In genomic region chr7:18746189-18746860, GRCm38 (mm10) we compare ENCODE assay signal across 9 mouse cellular contexts. TPM values are rescaled to one million over a fixed set of nuclear protein-coding genes. Genes with fewer than 3 reads are reported as not detected.
DNase-seq lines count a peak whose midpoint lies in the region; ATAC-seq lines count a peak whose summit lies in the region.
"Had no signal": no experiment of that assay in that cellular context is flagged by ENCODE, and none has a peak within 500 bp of the region (broad histone marks: within the 10 kb centered on the region; RNA-seq: fewer than 3 reads in every experiment).

No protein-coding gene starts in this region.

- peak overlapping the region; percentile 65; the same call in 1 of the 2 replicates for H3K9ac ChIP-seq in heart, embryonic 11.5 days (ENCODE audit: low read depth, low read length)
- peak overlapping the region; percentile 7; the same call in 1 of the 2 replicates for H3K9ac ChIP-seq in midbrain, embryonic 15.5 days

- H3K4me3 ChIP-seq in heart, embryonic 11.5 days (ENCODE audit: low read depth, low read length): peak overlapping the region; percentile 35
- H3K4me3 ChIP-seq in midbrain, embryonic 15.5 days: peak overlapping the region; percentile 35
- H3K4me3 ChIP-seq: myocyte had no signal

- H3K27ac ChIP-seq in heart, embryonic 11.5 days (ENCODE audit: low read depth, low read length): no peak overlapping the region
- peak overlapping the region; percentile 57 for H3K27ac ChIP-seq in midbrain, embryonic 15.5 days

- H3K4me2 ChIP-seq in heart, embryonic 11.5 days: peak overlapping the region; percentile 66
- H3K4me2 ChIP-seq in midbrain, embryonic 15.5 days: peak overlapping the region; percentile 45

- peak; percentile 29 for DNase-seq in urinary bladder, postnatal 14 days (ENCODE audit: low spot score)
- no peak for DNase-seq in urinary bladder, postnatal 4 days (ENCODE audit: low spot score in 2 of 2)
- DNase-seq in kidney, postnatal 36 days: peak; percentile 1 to 17
- DNase-seq in gastrocnemius, postnatal 36 days: no peak
- DNase-seq in cerebellum, postnatal 4 days (ENCODE audit: low spot score in 2 of 2): no peak

- ATAC-seq in heart, embryonic 11.5 days (replicated peaks; ENCODE audit: insufficient number of reproducible peaks, low FRiP score, low TSS enrichment): no peak
- ATAC-seq in midbrain, embryonic 15.5 days (replicated peaks): peak; percentile 66; the same call in 1 of the 2 replicates
- no peak for ATAC-seq in cerebellum, adult (ENCODE audit: insufficient number of reproducible peaks, low FRiP score, low TSS enrichment)

- no peaks in the 10 kb centered on the region for H3K36me3 ChIP-seq in heart, embryonic 11.5 days (ENCODE audit: control insufficient read depth, insufficient read depth, low read length)
- H3K36me3 ChIP-seq in midbrain, embryonic 15.5 days (replicated peaks): no peaks in the 10 kb centered on the region

- WGBS in heart, embryonic 11.5 days (ENCODE audit: insufficient replicate concordance): 10% methylated on average over 20 of the region's 20 CpGs
- 7% methylated on average over 20 of the region's 20 CpGs for WGBS in midbrain, embryonic 15.5 days

- H3K9me3 ChIP-seq in heart, embryonic 11.5 days (replicated peaks; ENCODE audit: control insufficient read depth, low read length): no peaks in the 10 kb centered on the region
- no peaks in the 10 kb centered on the region for H3K9me3 ChIP-seq in midbrain, embryonic 15.5 days

- H3K27me3 ChIP-seq in heart, embryonic 11.5 days (ENCODE audit: control insufficient read depth, insufficient read depth, low read length): peaks cover 7% of the 10 kb centered on the region
- peaks cover 7% of the 10 kb centered on the region for H3K27me3 ChIP-seq in midbrain, embryonic 15.5 days (replicated peaks)

- no peaks in the 10 kb centered on the region for H3K4me1 ChIP-seq in heart, embryonic 11.5 days (ENCODE audit: control insufficient read depth, insufficient read depth, low read length)
- peaks cover 3% of the 10 kb centered on the region; the same call in 1 of the 2 replicates for H3K4me1 ChIP-seq in midbrain, embryonic 15.5 days

- intact Hi-C loops in gastrocnemius, postnatal 36 days (cut with DNase I): no loop called here

RNA-seq across cellular contexts. Expression of gene Psg22, which starts 28.4 kb away (rescaled TPM):
- not detected in 2 replicates for polyA plus RNA-seq in heart, embryonic 11.5 days (2014; fragmentation: Nextera tagmentation; extraction: Ambion mirVana)
- polyA plus RNA-seq in midbrain, embryonic 15.5 days (2015; fragmentation: Nextera tagmentation; extraction: Ambion mirVana): not detected in 2 replicates
- not detected for total RNA-seq in gastrocnemius, postnatal 36 days (2021)
- polyA plus RNA-seq: myocyte had no signal

RNA-seq across cellular contexts. Expression of gene Psg19, which starts 52.0 kb away (rescaled TPM):
- not detected in 2 replicates for polyA plus RNA-seq in heart, embryonic 11.5 days (2014; fragmentation: Nextera tagmentation; extraction: Ambion mirVana)
- not detected in 2 replicates for polyA plus RNA-seq in midbrain, embryonic 15.5 days (2015; fragmentation: Nextera tagmentation; extraction: Ambion mirVana)
- not detected for total RNA-seq in gastrocnemius, postnatal 36 days (2021)
- polyA plus RNA-seq: myocyte had no signal

Comparison
In these comparisons a context has a peak if more than half of its experiments do, and no peak if none do; other contexts are left out.
1. DNase-seq: peak in urinary bladder, postnatal 14 days (single experiment) and kidney, postnatal 36 days (2 of 2); none in urinary bladder, postnatal 4 days (0 of 2), gastrocnemius, postnatal 36 days (0 of 2) and cerebellum, postnatal 4 days (0 of 2).